Mouse (Mus musculus): Measurements from ENCODE around the gene Clcnkb. TPM values are rescaled to one million over a fixed set of nuclear protein-coding genes. Genes with fewer than 3 reads are reported as not detected.

The Clcnkb gene
- total RNA-seq, 2 experiments from 2014 or later: not detected

DNA sequence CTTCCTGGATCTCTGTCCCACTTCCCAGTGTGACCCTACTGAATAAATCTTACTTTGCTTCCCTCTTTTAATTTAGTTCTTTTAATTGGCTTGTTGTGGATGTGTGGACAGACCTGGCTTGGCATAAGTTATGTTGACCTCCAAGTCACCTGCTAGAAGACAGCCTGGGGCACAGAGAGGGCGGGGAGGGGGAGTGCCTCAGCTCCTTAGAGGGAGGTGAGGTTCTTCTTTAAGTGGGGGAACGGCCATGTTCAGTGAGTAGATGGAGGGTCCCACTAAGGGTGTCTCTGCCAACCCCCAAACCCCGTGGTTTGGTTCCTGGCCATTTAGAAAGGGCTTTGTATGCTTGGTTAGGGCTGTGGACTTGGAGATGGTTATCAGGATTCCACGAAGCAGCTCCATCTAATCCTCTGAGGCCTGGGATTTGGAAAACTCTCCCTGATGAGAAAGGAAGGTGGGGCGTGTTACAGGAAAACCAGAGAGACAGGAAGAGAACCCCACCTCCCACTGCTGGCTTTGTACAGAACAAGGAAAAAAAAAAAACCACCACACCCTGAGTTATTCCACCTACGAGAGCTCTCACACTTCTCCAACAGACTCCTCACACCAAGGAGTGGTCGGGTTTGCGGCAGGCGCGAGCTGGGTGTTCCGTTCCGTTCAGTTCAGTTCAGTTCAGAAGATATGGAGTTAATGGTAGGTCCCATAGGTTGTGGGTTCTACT lies 23.4 kb upstream of the Clcnkb start:
- no peak for ATAC-seq (replicated peaks; ENCODE audit: low FRiP score, low TSS enrichment, poor library complexity, severe bottlenecking)

DNA sequence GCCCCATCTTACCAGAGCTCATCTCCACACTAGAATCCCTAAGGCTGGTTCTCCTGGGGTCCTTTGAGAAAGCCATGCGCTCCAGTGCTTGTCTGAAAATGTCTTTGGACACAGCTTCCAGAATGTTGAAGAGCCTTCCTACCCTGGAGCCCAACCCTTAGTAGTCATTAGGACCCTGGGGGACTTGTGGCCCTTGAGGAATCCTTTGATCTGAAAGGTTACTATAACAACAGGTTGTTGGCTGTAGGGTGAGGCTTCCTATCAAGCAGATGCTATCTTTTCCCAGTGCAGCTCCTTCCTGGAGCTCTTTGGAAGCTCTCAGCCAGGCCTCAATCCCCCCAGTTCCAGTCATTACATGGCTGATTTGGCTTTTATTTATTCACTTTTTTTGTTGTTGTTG lies 20.2 kb upstream of the Clcnkb start, which contains the start of gene Srarp:
Gene Srarp (minus strand): TSS at position 132 of the 400 bp plus-strand sequence.
- ATAC-seq (replicated peaks; ENCODE audit: low FRiP score, low TSS enrichment, poor library complexity, severe bottlenecking): no peak

DNA sequence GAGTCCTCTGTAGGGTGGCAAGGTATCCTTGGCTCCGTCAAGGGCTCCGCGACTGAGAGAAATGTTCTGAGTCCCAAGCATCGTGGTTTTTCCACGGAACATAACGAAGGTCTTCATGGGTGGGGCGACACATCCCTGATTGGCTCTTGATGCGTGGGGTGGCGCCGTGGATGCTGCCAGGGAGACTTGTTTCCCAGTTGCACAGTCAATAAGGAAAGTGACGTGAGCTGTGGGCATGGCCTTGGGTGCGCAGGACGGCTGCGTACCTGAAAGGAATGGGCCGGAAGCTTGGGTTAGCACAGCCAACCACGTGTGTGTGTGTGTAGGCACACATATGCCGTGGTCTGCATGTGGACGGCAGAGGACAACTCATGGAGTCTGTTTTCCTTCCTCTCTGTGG lies 17.4 kb upstream of the Clcnkb start:
- 0 out of 2 replicates have a peak, but pooled peaks have one; percentile 11 for ATAC-seq (replicated peaks; ENCODE audit: low FRiP score, low TSS enrichment, poor library complexity, severe bottlenecking)

DNA sequence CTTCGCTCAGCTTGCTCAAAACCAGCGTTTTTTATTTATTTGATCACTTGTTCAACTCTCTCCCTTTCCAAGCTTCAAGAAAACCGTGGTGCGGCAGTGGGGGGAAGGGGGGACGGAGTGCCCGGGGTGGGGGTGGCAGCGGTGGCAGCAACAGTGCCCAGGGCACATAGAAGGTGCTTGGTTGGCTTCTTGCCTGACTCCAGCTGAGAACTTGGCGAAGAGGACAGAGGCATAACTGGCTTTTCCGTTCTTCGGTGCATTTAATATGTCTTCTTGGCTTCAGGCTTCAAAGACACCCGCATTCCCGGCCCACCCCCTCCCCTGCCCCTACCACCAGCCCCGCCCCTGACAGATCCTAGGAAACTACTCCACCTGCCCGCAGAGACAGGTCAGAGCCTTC lies 16.9 kb upstream of the Clcnkb start:
- ATAC-seq (replicated peaks; ENCODE audit: low FRiP score, low TSS enrichment, poor library complexity, severe bottlenecking): no peak

DNA sequence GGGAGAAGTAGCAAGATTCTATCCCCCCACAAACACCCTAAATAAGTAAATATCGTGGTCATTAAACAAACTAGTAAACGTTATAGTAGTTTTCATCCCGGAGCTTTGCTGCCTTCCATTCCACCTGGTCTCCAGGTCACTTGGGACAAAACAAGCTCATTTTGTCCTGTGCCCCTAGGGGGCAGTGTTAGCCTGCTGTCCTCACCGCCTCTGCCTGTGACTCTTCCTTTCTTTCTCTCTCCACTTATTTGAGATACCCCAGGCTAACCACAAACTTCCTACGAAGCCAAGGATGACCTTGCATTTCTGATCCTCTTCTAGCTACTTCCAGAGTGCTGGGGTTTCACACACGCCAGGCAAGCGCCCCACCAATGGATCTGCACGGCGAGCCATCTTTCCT lies 15.2 kb upstream of the Clcnkb start:
- peak; percentile 73 for ATAC-seq (replicated peaks; ENCODE audit: low FRiP score, low TSS enrichment, poor library complexity, severe bottlenecking)

DNA sequence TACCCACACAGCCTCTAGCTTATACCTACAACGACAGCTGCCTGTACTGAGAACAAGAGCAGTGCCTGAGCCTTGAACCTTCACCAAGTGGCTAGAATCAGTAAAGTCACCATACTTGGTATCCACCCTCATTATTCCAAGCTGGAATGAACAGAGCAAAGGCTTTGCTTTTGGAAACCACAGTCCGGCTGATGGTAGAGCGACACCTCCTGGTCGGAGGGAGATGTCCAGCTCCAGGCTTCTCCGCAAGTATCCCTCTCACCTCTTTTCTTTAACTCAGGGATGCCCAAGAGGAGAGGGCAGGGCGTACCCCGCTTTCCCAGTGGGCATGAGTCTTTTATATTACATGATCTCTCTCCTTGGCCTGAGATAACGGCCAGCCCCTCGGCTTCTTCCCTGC lies 14.0 kb upstream of the Clcnkb start:
- ATAC-seq (replicated peaks; ENCODE audit: low FRiP score, low TSS enrichment, poor library complexity, severe bottlenecking): no peak

DNA sequence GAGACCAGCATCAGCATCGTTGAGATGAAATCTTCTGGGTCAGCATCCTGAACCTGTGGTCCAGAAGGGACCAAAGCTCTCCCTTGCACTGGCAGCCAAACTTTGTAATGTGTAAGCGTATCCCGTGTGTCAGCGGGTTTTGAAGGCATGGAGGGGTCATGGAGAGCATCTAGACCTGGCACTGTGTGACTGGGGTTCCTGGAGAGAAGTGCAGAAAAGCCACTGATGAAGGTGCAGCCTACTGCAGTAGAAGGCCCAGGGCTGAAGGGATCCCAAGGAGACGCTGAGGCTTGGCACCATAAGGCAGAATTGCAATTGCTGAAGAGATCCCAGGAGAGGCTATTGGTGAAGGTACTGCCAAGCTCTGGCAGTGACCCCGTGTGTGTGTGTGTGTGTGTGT lies 13.6 kb upstream of the Clcnkb start:
- no peak for ATAC-seq (replicated peaks; ENCODE audit: low FRiP score, low TSS enrichment, poor library complexity, severe bottlenecking)

DNA sequence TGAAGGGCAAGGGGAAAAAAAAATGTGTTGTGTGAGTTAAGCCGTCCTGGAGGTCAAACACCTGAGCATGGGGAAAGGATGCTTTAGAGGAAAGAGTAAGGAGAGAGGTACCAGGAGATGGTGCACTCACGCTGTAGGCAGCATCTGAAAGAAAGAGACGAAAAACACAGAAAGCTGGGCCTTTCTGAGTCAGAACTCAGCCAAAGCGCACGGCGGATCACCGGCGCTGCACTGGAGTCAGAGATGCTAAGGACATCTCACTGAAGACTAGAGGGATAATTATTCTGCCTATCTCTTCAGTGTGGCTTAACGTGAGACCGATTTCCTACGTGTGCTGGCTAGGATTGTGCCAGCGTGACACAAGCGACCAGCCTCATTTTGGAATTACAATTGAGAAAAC lies 12.1 kb upstream of the Clcnkb start:
- no peak for ATAC-seq (replicated peaks; ENCODE audit: low FRiP score, low TSS enrichment, poor library complexity, severe bottlenecking)

DNA sequence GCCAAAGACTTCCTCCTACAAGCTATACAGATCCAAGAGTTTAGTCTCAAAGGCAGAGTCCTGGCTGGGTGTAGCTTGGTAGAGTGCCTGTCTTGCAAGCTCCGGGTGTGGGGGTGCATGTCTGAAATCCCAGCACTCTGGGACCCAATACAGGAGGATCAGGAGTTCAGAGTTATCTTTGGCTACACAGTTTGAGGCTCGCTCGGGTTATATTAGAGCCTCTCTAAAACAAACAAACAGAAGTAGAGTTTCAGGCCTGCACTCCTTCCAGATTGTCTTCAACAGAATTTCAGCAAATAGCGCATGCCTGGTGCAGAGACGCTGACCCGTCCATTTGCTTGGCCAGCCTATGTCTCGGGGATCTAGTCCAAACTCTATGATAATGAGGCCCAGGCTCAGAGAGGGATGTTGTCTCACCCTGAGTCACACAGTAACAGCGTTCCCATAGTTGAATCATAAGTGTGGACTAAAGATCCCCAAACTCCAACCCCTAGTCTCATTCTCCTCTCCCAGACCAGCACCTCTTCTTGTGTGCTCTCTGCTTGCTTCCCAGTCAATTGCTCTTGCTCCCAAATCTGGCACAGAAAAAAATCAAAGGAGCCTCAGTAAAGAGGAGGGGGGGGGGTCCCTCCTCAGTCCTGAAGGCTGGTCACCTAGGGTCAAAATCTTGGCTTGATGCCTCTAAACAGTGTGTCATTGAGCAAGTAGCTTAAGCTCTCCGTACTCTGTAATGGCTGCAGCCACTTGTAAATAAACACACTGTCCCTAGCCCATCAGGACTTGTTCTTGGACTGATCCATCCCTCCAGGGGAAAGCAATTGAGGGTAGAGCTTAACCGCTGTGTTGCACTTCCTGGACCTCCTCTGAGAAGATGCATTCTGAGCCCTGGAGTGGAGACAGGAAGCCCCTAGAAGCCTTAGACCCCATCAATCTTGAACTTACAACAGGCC lies 11.3 kb upstream of the Clcnkb start:
- ATAC-seq (replicated peaks; ENCODE audit: low FRiP score, low TSS enrichment, poor library complexity, severe bottlenecking): no peak

DNA sequence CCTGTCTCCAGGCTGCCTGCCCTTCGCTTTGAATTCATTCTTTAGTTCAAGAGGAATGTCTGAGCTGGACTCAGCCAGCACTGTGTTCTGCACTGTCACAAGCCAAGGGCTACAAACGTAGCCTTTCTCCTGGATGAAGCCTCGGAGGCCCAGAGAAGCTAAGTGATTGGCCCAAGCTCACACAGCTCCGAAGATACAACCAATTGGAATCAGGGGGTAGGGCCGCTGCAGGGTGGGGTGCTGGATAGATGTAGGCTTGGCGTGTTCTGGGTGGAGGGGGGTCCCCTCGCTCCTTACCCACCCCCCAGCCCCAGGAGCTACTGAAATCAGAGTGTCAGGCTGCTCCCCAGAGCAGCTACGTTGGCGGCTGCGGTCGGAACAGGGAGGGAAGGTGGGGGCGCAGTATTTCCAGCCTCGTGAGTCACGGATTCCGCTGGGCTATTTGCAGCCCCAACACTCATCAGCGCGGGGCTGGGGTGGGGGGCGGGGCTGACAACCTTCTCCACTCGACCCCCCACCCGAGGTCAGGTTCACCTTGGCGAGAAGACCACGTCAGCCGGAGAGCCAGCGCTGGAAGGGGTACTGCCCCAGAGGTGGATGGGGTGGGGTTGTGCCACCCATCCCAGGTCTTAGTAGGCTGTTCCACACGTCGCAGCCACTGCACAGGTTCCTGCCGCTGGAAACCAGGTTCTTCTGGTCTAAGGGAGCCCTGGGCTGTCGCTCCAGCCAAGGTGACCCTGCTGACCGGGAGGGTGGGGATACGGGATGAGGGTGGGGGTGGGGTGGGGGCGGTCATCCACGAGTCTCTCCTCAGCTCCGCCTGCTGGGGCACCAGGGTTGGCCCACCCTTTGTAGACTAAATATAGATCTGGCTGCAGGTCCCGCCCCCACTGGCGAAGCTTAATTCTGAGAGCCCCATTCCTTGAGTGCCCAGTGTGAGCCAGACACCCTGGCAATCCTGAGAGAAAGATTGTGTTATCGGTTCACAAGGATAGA lies 10.0 kb upstream of the Clcnkb start:
- peak; percentile 31; the same call in 1 of the 2 replicates for ATAC-seq (replicated peaks; ENCODE audit: low FRiP score, low TSS enrichment, poor library complexity, severe bottlenecking)

DNA sequence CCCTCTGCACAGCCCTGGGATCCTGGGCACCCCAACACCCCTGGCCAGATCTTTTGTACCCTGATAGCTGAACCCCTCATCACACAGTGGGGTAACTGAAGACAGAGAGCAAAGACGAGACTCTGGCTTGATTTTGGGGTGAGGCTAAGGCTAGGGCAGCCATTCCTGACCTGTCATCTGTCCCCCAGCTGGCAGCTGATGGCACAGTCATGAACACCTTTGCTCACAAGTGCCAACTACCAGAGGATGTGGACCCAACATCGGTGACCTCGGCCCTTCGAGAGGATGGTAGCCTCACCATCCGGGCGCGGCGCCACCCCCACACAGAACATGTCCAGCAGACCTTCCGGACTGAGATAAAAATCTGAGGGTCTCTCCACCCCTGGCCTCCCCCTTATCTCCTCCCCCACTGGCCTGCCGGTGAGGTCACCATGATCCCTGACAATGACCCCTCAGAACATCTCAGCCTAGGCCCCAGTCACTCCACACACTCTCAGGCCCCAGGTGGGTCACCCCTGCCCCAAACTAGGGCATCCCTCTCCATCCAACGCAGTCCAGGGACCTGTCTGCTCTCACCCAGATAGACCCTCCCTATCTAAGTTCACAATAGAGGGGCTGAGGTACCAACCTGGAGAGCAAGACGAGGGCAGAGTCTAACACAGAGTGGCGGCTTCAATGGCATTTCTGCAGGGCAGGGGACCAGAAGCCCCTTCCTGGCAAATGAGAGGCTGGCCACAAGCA lies 8.0 kb upstream of the Clcnkb start:
- no peak for ATAC-seq (replicated peaks; ENCODE audit: low FRiP score, low TSS enrichment, poor library complexity, severe bottlenecking)

DNA sequence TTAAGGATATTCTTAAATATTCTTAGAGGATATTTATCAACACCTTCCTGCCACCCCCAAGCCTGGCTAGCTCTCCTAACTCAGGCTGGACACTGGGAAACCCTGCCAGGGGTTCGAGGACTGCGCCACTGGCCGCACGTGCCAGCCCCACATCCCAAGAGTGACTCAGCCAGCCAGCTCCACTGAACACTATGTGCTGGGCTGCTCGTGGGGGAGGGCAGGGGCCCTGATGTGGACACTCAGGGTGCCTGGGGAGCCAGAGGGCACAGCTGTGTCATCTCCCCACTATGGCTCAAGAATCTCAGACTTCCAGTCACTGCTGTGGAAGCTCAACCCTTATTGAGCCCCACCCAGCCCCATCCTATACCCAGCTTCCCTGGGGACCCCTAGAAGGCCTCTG lies 7.5 kb upstream of the Clcnkb start:
- no peak for ATAC-seq (replicated peaks; ENCODE audit: low FRiP score, low TSS enrichment, poor library complexity, severe bottlenecking)

DNA sequence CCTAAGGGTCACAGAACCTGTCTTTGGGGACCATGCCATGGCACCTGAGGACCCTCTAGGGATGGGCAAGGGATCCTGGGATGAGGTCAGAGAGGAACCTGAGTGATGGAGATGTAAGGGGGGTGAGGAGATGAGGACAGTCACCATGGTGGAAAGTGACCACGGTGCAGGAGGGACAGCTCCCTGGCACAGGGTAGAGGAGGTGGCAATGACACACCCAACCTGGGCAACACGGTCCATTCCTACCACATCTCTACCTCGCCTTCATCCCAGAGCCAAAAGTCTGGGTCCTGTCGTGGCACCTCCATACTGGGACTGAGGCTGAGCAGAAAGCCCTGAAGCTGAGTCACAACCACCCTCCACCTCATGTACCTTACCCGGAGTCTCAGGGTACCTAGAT lies 7.0 kb upstream of the Clcnkb start:
- ATAC-seq (replicated peaks; ENCODE audit: low FRiP score, low TSS enrichment, poor library complexity, severe bottlenecking): no peak

DNA sequence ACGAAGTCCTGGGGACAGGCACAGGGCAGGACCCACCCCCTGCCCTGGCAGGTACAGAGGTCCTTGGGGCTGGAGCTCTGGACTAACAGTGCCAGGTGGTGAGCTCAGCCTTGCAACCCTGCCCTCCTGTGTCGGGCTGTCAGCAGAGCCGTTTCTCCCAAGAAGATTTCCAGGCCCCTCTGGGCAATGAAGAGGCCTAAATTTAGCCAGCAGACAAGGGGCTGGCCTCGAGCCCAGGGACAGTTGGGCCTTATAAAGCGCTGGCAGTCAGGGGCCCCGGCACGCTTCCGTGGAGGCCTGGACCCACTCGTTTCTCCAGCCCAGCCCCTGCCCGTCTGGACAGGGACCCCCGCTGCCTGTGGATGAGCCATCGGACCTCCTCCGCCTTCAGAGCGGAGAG lies 5.6 kb upstream of the Clcnkb start:
- no peak for ATAC-seq (replicated peaks; ENCODE audit: low FRiP score, low TSS enrichment, poor library complexity, severe bottlenecking)

DNA sequence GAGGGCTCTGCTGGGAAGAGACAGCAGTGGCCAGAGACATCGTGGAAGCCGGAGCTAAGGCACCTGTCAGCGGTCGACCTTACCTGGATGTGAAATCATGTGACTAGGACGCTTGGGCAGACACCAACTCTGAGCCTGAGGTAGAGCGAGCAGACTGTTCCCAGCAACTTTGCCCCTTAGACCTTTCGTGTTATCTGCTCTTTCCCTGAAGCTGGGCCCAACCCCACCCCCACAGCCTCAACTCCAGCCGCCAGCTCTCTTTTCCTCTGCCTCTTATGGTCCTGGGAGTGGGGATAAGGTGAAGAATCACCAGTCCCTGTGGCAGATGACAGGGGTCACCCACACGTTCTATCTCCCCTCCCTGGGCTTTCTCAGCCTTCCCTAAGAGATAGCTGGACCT lies 5.1 kb upstream of the Clcnkb start:
- ATAC-seq (replicated peaks; ENCODE audit: low FRiP score, low TSS enrichment, poor library complexity, severe bottlenecking): no peak

DNA sequence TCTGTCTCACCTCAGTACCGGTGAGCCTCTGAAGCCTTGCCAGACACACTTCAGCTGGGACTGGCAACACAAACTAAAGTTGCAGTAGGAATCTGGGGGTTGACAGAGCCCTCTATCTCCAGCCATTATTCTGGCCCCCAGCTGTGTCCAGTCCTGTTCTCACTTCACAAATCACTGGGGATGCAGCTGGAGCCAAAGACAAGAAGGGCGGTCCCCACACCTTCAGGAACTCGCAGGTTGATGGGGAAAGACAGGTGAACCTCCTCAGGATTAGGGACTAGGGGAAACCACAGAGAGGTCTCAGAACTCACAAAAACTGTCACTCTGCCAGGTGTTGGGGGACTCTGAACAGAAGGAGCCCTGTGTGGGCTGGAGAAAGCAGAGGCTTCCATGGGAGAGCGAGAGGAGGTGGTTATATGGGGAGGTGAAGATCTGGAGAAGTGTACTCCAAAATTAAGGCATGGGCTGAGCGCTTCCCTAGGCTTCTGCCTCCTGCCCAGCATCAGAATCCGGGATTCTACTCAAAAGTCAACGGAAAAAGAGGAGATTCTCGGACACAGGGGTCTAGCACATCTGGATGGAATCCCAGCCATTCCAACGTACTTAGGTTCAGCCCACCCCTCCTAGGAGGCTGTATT lies 4.5 kb upstream of the Clcnkb start, which contains the start of gene Hspb7:
Gene Hspb7 (plus strand): TSS at position 588 of the 638 bp plus-strand sequence.
- no peak for ATAC-seq (replicated peaks; ENCODE audit: low FRiP score, low TSS enrichment, poor library complexity, severe bottlenecking)

DNA sequence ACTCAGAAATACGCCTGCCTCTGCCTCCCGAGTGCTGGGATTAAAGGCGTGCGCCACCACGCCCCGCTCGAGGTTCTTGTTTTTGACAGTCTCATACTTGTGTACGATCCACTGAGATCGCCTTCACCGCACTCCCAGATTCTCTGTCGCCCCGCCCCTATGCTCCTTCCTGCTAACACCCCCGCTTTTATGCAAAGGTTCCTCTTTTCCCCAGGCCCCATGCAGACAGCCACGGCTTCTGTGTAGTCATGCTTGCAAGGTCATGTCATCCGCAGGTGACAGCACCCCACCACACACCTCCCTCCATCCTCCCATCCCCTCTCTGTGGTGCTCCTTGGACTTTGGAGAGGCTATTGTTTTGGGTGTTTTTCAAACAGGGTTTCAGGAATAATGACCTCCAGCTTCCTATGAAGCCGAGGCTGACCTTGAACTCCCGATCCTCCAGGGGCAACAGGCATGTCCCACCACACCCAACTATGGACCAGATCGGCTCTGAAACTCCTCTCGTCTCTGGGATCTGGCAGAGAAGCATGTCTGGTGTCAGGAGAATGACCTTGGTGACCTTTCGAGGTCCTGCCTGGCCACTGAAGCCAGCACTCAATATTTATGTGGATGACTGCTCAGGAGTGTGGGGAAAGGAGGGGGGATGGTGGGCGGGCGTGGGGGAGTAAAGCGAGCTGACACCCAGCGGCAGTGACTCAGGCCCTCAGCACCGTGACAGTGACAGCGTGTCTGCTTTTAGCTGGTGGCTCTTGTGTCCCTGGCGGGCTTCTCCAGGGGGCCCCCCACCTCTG lies 3.8 kb upstream of the Clcnkb start:
- 0 out of 2 replicates have a peak, but pooled peaks have one; percentile 39 for ATAC-seq (replicated peaks; ENCODE audit: low FRiP score, low TSS enrichment, poor library complexity, severe bottlenecking)

Data from megakaryocyte-erythroid progenitor cell, adult 5-6 weeks (primary cell).